ENCODE assay signal across 18 mouse cellular contexts in genomic region chr14:76017785-76018490, GRCm38 (mm10). TPM values are rescaled to one million over a fixed set of nuclear protein-coding genes. Genes with fewer than 3 reads are reported as not detected.
A peak's percentile ranks its signal among the peaks of the same experiment; 100 is the strongest.
DNase-seq lines count a peak whose midpoint lies in the region; ATAC-seq lines count a peak whose summit lies in the region.
"Had no signal": no experiment of that assay in that cellular context is flagged by ENCODE, and none has a peak within 500 bp of the region (broad histone marks: within the 10 kb centered on the region; RNA-seq: fewer than 3 reads in every experiment).

No protein-coding gene starts in this region.

- peaks cover 16% of the 10 kb centered on the region for H3K4me1 ChIP-seq in forebrain, embryonic 10.5 days
- peaks cover 3% of the 10 kb centered on the region; the same call in 1 of the 2 replicates for H3K4me1 ChIP-seq in forebrain, embryonic 11.5 days (replicated peaks; ENCODE audit: control insufficient read depth, insufficient read depth, low read length)
- H3K4me1 ChIP-seq in neural tube, embryonic 13.5 days (replicated peaks) = peaks cover 32% of the 10 kb centered on the region
- peaks cover 11% of the 10 kb centered on the region for H3K4me1 ChIP-seq in midbrain, embryonic 16.5 days (ENCODE audit: control insufficient read depth, insufficient read depth, low read length)
- H3K4me1 ChIP-seq: heart, embryonic 12.5 days; liver, embryonic 15.5 days had no signal

- no peak overlapping the region for H3K4me2 ChIP-seq in forebrain, embryonic 11.5 days (ENCODE audit: low read depth, low read length, severe bottlenecking)
- H3K4me2 ChIP-seq in neural tube, embryonic 13.5 days = no peak overlapping the region
- no peak overlapping the region for H3K4me2 ChIP-seq in midbrain, embryonic 16.5 days (ENCODE audit: low read length)
- H3K4me2 ChIP-seq: heart, embryonic 12.5 days; liver, embryonic 15.5 days had no signal

- H3K27me3 ChIP-seq in forebrain, embryonic 10.5 days (ENCODE audit: poor library complexity, severe bottlenecking) = no peaks in the 10 kb centered on the region
- H3K27me3 ChIP-seq in forebrain, embryonic 11.5 days (ENCODE audit: control insufficient read depth, insufficient read depth, low read length) = no peaks in the 10 kb centered on the region
- H3K27me3 ChIP-seq in neural tube, embryonic 13.5 days = 0 out of 2 replicates have a peak, but pooled peaks cover 1% of the 10 kb centered on the region
- H3K27me3 ChIP-seq in midbrain, embryonic 16.5 days (ENCODE audit: control insufficient read depth, insufficient read depth, low read depth, low read length) = no peaks in the 10 kb centered on the region
- H3K27me3 ChIP-seq: CH12.LX; heart, embryonic 12.5 days had no signal

- 0 out of 2 replicates have a peak overlapping the region, but pooled peaks have one; percentile 27 for H3K27ac ChIP-seq in forebrain, embryonic 10.5 days
- H3K27ac ChIP-seq in forebrain, embryonic 11.5 days (ENCODE audit: low read depth, low read length) = no peak overlapping the region
- H3K27ac ChIP-seq in neural tube, embryonic 13.5 days (replicated peaks) = peak overlapping the region; percentile 61
- H3K27ac ChIP-seq in midbrain, embryonic 16.5 days (ENCODE audit: low read length) = 0 out of 2 replicates have a peak overlapping the region, but pooled peaks have one; percentile 12
- H3K27ac ChIP-seq: kidney, postnatal 0 days; liver, embryonic 15.5 days had no signal

- no peaks in the 10 kb centered on the region; the same call in 1 of the 2 replicates for H3K9me3 ChIP-seq in forebrain, embryonic 10.5 days
- no peaks in the 10 kb centered on the region; the same call in 1 of the 2 replicates for H3K9me3 ChIP-seq in forebrain, embryonic 11.5 days (ENCODE audit: control insufficient read depth, low read length)
- no peaks in the 10 kb centered on the region for H3K9me3 ChIP-seq in neural tube, embryonic 13.5 days
- H3K9me3 ChIP-seq in midbrain, embryonic 16.5 days (replicated peaks; ENCODE audit: control insufficient read depth, low read length, poor library complexity, severe bottlenecking) = no peaks in the 10 kb centered on the region; the same call in 1 of the 2 replicates
- H3K9me3 ChIP-seq: heart, embryonic 12.5 days; liver, embryonic 15.5 days had no signal

- no peak for ATAC-seq in forebrain, embryonic 11.5 days (replicated peaks; ENCODE audit: low FRiP score)
- ATAC-seq in neural tube, embryonic 13.5 days (ENCODE audit: low read depth) = 0 out of 2 replicates have a peak, but pooled peaks have one; percentile 63
- no peak for ATAC-seq in midbrain, embryonic 16.5 days
- ATAC-seq: lung, postnatal 0 days had no signal

- no peaks in the 10 kb centered on the region for H3K36me3 ChIP-seq in forebrain, embryonic 10.5 days (replicated peaks)
- H3K36me3 ChIP-seq in forebrain, embryonic 11.5 days (ENCODE audit: control insufficient read depth, insufficient read depth, low read length) = no peaks in the 10 kb centered on the region
- H3K36me3 ChIP-seq in neural tube, embryonic 13.5 days = no peaks in the 10 kb centered on the region
- no peaks in the 10 kb centered on the region for H3K36me3 ChIP-seq in midbrain, embryonic 16.5 days (ENCODE audit: control insufficient read depth, insufficient read depth, low read length)
- H3K36me3 ChIP-seq: heart, embryonic 12.5 days; liver, embryonic 15.5 days had no signal

- DNase-seq in forebrain, embryonic 10.5 days (ENCODE audit: extremely low spot score, low spot score) = no peak
- DNase-seq in forebrain, embryonic 11.5 days (ENCODE audit: low spot score) = no peak
- no peak for DNase-seq in neural tube, embryonic 10.5 days (ENCODE audit: extremely low spot score, low spot score)
- no peak for DNase-seq in thymus, postnatal 36 days
- no peak for DNase-seq in left cerebral cortex, postnatal 14 days (ENCODE audit: low spot score in 2 of 2)
- no peak for DNase-seq in heart, postnatal 10 days
- DNase-seq: adrenal gland, adult 8-10 months; cerebellum, adult 8-10 months; heart, postnatal 36 days; kidney, adult 11 months; right cerebral cortex, postnatal 25 days had no signal

- no peak overlapping the region for H3K4me3 ChIP-seq in forebrain, embryonic 10.5 days
- H3K4me3 ChIP-seq in forebrain, embryonic 11.5 days (ENCODE audit: low read depth, low read length) = no peak overlapping the region
- no peak overlapping the region for H3K4me3 ChIP-seq in neural tube, embryonic 13.5 days
- H3K4me3 ChIP-seq in midbrain, embryonic 16.5 days (ENCODE audit: low read depth, low read length) = no peak overlapping the region
- H3K4me3 ChIP-seq: heart, embryonic 12.5 days; liver, embryonic 15.5 days had no signal

- intact Hi-C loops in left cerebral cortex, postnatal 14 days (cut with DNase I) = no loop called here
- intact Hi-C loops in heart, postnatal 10 days (cut with DNase I) = no loop called here

- H3K9ac ChIP-seq in forebrain, embryonic 11.5 days (ENCODE audit: low read length) = no peak overlapping the region
- H3K9ac ChIP-seq in neural tube, embryonic 13.5 days = no peak overlapping the region
- H3K9ac ChIP-seq in midbrain, embryonic 16.5 days (ENCODE audit: low read depth, low read length) = no peak overlapping the region
- H3K9ac ChIP-seq: heart, embryonic 12.5 days; liver, embryonic 15.5 days had no signal

- 88% methylated on average over 10 of the region's 10 CpGs for WGBS in forebrain, embryonic 10.5 days
- 69% methylated on average over 10 of the region's 10 CpGs for WGBS in forebrain, embryonic 11.5 days
- 48% methylated on average over 10 of the region's 10 CpGs for WGBS in neural tube, embryonic 13.5 days
- 41% methylated on average over 10 of the region's 10 CpGs for WGBS in midbrain, embryonic 16.5 days

RNA-seq across cellular contexts. Expression of gene Gtf2f2, which starts 7.3 kb away (rescaled TPM):
- 57.3 and 59.0 TPM in 2 replicates for polyA plus RNA-seq in forebrain, embryonic 10.5 days (2016; fragmentation: Nextera tagmentation; extraction: Ambion mirVana)
- 57.0 and 59.0 TPM in 2 replicates for polyA plus RNA-seq in forebrain, embryonic 11.5 days (2014; fragmentation: Nextera tagmentation; extraction: Ambion mirVana)
- polyA plus RNA-seq in neural tube, embryonic 13.5 days (2015; fragmentation: Nextera tagmentation; extraction: Ambion mirVana) = 40.1 and 43.1 TPM in 2 replicates
- polyA plus RNA-seq in midbrain, embryonic 16.5 days (2015; fragmentation: Nextera tagmentation; extraction: Ambion mirVana) = 37.2 and 39.2 TPM in 2 replicates
- 10 to 100 TPM; 16.6 to 18.5 TPM for total RNA-seq in left cerebral cortex, postnatal 14 days (2021)
- 10 to 100 TPM; 17.7 to 21.1 TPM for total RNA-seq in heart, postnatal 10 days (2021)
